Mouse (Mus musculus): Measurements from ENCODE around the gene Mgat3. TPM values are rescaled to one million over a fixed set of nuclear protein-coding genes. Genes with fewer than 3 reads are reported as not detected.

The Mgat3 gene
- polyA plus RNA-seq, 1 experiment from 2014 or later: 0.55 TPM

DNA sequence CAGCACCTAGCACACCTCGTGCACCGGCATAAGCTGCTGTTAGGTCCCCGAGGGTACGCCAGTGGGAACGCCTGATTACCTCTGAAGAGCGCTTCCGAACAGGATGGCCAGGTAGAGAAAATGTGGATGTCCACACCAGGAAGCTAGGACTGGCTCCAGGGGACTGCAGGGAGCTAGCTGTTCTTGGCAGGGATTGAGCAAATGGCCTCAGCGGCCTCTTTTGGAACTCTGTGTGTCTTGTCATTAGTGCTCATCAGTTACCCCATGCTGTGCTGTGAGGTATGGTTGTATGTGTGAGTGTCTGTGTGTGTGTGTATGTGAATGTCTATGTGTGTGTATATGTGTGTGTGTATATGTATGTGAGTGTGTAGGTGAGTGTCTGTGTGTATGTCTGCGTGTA, 1.8 kb downstream of the Mgat3 start:
- no peak overlapping the region for H3K27ac ChIP-seq (ENCODE audit: low read length)
- H3K27me3 ChIP-seq (ENCODE audit: control insufficient read depth, insufficient read depth, low read depth, low read length): peaks cover 54% of the 10 kb centered on the region
- H3K36me3 ChIP-seq (ENCODE audit: control insufficient read depth, insufficient read depth): no peaks in the 10 kb centered on the region
- H3K4me2 ChIP-seq (ENCODE audit: low read depth, low read length): no peak overlapping the region
- peaks cover 2% of the 10 kb centered on the region; the same call in 1 of the 2 replicates for H3K4me1 ChIP-seq (ENCODE audit: control insufficient read depth, low read depth, low read length)
- no peaks in the 10 kb centered on the region for H3K9me3 ChIP-seq (replicated peaks; ENCODE audit: control insufficient read depth, low read length)
- no peak overlapping the region for H3K9ac ChIP-seq (ENCODE audit: low read depth, low read length)
- 75% methylated on average over 9 of the region's 9 CpGs for WGBS (ENCODE audit: insufficient replicate concordance)
- H3K4me3 ChIP-seq (ENCODE audit: low read depth, low read length): no peak overlapping the region
- ATAC-seq (ENCODE audit: low read depth): no peak

DNA sequence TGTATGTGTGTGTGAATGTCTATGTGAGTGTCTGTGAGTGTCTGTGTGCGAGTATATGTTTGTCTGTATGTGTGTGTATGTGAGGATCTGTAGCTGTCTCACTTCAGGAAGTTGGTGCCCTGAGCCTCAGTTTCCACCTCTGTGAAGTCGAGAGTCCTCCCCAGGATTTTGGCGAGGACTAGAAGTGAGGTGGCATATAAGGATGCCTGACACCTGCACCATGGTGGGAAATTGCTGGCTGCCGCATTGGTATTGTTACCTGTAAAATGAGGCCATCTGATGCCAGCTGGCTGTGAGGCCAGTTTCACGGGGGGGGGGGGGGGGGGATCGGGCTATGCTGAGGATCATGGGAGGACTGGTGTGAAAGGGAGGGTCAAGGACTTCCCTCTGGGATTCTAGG, 2.2 kb downstream of the Mgat3 start:
- WGBS (ENCODE audit: insufficient replicate concordance): 66% methylated on average over 4 of the region's 6 CpGs
- no peaks in the 10 kb centered on the region for H3K36me3 ChIP-seq (ENCODE audit: control insufficient read depth, insufficient read depth)
- peaks cover 54% of the 10 kb centered on the region for H3K27me3 ChIP-seq (ENCODE audit: control insufficient read depth, insufficient read depth, low read depth, low read length)
- no peak overlapping the region for H3K4me3 ChIP-seq (ENCODE audit: low read depth, low read length)
- H3K27ac ChIP-seq (ENCODE audit: low read length): no peak overlapping the region
- H3K4me1 ChIP-seq (ENCODE audit: control insufficient read depth, low read depth, low read length): peaks cover 2% of the 10 kb centered on the region; the same call in 1 of the 2 replicates
- H3K4me2 ChIP-seq (ENCODE audit: low read depth, low read length): no peak overlapping the region
- H3K9me3 ChIP-seq (replicated peaks; ENCODE audit: control insufficient read depth, low read length): no peaks in the 10 kb centered on the region
- ATAC-seq (ENCODE audit: low read depth): no peak
- no peak overlapping the region for H3K9ac ChIP-seq (ENCODE audit: low read depth, low read length)

DNA sequence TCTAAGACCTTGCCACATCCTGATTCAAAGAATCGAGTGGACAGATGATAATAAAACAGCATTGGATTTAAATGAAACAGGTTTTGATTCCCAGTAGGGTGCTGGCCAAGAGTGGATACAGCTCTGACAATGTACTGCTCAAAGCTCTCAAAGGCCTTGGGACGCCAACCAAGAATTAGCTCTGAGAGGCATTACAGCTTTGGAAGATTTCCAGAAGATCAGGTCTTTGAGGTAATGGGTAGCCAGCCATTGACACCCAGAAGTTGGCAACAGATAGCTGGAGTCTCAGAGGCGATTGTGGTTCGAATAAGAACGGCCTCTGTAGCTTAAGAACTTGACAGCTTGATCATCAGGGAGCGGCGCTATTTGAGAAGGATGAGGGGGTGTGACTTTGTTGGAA, 8.0 kb downstream of the Mgat3 start:
- no peaks in the 10 kb centered on the region; the same call in 1 of the 2 replicates for H3K27me3 ChIP-seq (ENCODE audit: control insufficient read depth, insufficient read depth, low read depth, low read length)
- peaks cover 13% of the 10 kb centered on the region for H3K4me1 ChIP-seq (ENCODE audit: control insufficient read depth, low read depth, low read length)
- no peak for ATAC-seq (ENCODE audit: low read depth)
- no peak overlapping the region for H3K4me2 ChIP-seq (ENCODE audit: low read depth, low read length)
- WGBS (ENCODE audit: insufficient replicate concordance): 75% methylated on average over 7 of the region's 7 CpGs
- no peaks in the 10 kb centered on the region for H3K9me3 ChIP-seq (replicated peaks; ENCODE audit: control insufficient read depth, low read length)
- 0 out of 2 replicates have a peak overlapping the region, but pooled peaks have one; percentile 25 for H3K27ac ChIP-seq (ENCODE audit: low read length)
- no peak overlapping the region for H3K9ac ChIP-seq (ENCODE audit: low read depth, low read length)
- no peaks in the 10 kb centered on the region for H3K36me3 ChIP-seq (ENCODE audit: control insufficient read depth, insufficient read depth)
- H3K4me3 ChIP-seq (ENCODE audit: low read depth, low read length): no peak overlapping the region

DNA sequence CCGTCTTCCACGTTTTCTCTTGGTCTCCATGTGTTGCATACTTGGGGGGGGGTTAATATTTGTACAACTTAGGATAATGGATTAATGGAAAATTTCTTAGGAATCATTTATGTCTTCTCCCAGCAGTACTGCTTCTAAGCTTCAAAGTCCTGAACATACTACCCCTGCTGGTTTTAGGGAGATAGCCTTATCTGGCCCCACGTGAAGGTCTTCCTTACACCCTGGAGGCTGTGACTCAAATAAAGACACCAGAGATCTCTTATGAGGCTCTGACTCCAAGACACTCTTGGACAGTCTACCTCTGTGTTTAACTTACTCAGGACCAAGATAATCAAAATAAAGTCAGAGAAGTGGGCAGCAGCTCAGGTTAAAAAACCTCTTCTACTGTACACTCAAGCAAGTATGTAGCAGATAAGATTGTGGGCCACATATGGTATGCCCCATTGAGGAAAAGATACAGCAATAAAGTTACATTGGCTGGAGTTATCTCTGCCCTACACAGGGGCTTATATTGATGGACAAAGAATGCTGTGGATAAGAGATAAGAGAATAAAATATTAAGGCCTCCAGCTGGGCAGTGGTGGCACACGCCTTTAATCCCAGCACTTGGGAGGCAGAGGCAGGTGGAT, 8.7 kb downstream of the Mgat3 start:
- Histone ChIP-seq H3K4me1 (ENCODE audit: control insufficient read depth, low read depth, low read length) (peaks cover 13% of the 10 kb centered on the region), H3K27me3 (ENCODE audit: control insufficient read depth, insufficient read depth, low read depth, low read length) (no peaks in the 10 kb centered on the region), H3K9me3 (replicated peaks; ENCODE audit: control insufficient read depth, low read length) (no peaks in the 10 kb centered on the region), H3K4me2 (ENCODE audit: low read depth, low read length) (no peak overlapping the region), H3K9ac (ENCODE audit: low read depth, low read length) (no peak overlapping the region), H3K36me3 (ENCODE audit: control insufficient read depth, insufficient read depth) (no peaks in the 10 kb centered on the region), H3K4me3 (ENCODE audit: low read depth, low read length) (no peak overlapping the region), H3K27ac (ENCODE audit: low read length) (peak overlapping the region; percentile 51; the same call in 1 of the 2 replicates)
- ATAC-seq (ENCODE audit: low read depth): peak; percentile 88
- WGBS (ENCODE audit: insufficient replicate concordance): 61% methylated on average over 4 of the region's 4 CpGs

DNA sequence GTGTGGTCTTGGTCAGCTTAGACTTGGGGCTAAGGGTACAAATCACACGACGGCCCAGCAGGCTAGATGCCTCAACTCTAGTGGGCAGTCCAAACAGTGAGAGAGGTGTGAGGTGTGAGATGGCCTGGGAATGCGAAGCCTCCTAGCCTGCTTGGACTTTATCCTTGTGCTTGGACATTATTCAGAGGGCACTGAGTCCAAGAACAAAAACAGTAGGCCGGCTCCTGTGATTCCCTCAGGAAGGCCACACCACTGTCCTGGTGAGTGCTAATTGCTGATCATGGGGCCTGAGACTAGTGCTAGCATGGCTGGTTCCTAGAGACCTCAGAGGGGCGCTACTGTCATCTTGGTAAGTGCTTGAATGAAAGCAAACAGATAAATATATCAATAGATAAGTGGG, 15.4 kb downstream of the Mgat3 start:
- WGBS (ENCODE audit: insufficient replicate concordance): 53% methylated on average over 5 of the region's 5 CpGs
- Histone ChIP-seq H3K4me3 (ENCODE audit: low read depth, low read length) (no peak overlapping the region), H3K36me3 (ENCODE audit: control insufficient read depth, insufficient read depth) (no peaks in the 10 kb centered on the region), H3K9ac (ENCODE audit: low read depth, low read length) (no peak overlapping the region), H3K27ac (ENCODE audit: low read length) (no peak overlapping the region), H3K27me3 (ENCODE audit: control insufficient read depth, insufficient read depth, low read depth, low read length) (no peaks in the 10 kb centered on the region), H3K4me1 (ENCODE audit: control insufficient read depth, low read depth, low read length) (peaks cover 9% of the 10 kb centered on the region), H3K9me3 (replicated peaks; ENCODE audit: control insufficient read depth, low read length) (no peaks in the 10 kb centered on the region), H3K4me2 (ENCODE audit: low read depth, low read length) (no peak overlapping the region)
- ATAC-seq (ENCODE audit: low read depth): no peak

DNA sequence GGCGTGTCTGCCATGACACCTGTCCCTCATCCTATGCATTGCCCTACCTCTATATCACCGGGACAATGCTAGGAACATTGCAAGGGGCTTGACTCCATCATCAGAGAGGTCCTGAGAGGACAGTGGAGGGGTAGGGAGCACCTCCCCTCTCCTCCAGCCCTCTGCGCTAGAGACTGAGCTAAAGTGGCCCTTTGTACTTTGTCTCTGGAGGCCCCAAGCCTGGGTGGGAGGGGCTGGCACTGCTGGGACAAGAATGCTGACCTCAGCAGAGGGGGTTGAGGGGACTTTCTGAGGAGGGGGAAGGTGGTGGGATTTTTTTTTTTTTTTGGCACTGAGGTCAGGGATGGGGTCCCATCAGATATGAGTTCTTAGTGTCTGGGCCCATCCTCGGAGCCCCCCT, 16.6 kb downstream of the Mgat3 start:
- Histone ChIP-seq H3K9ac (ENCODE audit: low read depth, low read length) (no peak overlapping the region), H3K4me2 (ENCODE audit: low read depth, low read length) (no peak overlapping the region), H3K27ac (ENCODE audit: low read length) (no peak overlapping the region), H3K4me1 (ENCODE audit: control insufficient read depth, low read depth, low read length) (peaks cover 9% of the 10 kb centered on the region), H3K4me3 (ENCODE audit: low read depth, low read length) (no peak overlapping the region), H3K27me3 (ENCODE audit: control insufficient read depth, insufficient read depth, low read depth, low read length) (no peaks in the 10 kb centered on the region), H3K9me3 (replicated peaks; ENCODE audit: control insufficient read depth, low read length) (no peaks in the 10 kb centered on the region), H3K36me3 (ENCODE audit: control insufficient read depth, insufficient read depth) (no peaks in the 10 kb centered on the region)
- peak; percentile 45; the same call in 1 of the 2 replicates for ATAC-seq (ENCODE audit: low read depth)
- 64% methylated on average over 4 of the region's 4 CpGs for WGBS (ENCODE audit: insufficient replicate concordance)

DNA sequence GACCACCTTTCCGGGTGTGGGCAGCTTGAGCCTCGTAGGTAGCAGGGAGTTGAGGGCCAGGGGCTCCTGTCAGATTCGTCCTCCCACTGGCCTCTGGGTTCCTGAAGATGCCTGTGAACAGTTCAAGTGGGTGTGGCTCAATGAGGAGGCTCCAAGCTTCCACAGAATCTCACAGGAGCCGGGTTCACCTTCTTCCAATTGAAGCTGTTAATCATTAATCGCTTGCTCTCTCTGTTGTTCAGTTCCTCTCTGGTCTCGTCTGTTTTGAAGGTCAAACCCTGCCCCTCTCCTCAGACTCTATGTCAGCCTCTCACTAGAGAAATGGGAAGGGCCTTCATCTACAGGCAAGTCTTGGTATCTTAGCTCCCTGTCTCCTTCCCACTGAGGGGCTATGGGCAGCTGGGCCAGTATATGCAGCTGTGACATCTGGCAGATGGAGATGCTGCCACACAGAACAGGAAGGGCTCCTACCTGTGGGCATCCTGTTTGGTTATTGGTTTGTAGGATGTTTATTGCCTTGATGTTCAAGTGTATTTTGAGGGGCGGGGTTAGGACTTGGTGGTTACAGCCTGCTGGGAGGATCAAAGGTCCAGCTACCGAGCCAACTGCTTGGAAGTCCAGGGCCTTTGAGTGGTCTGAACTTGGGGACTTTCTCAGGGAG, 18.2 kb downstream of the Mgat3 start:
- ATAC-seq (ENCODE audit: low read depth): no peak
- 39% methylated on average over 8 of the region's 8 CpGs for WGBS (ENCODE audit: insufficient replicate concordance)

DNA sequence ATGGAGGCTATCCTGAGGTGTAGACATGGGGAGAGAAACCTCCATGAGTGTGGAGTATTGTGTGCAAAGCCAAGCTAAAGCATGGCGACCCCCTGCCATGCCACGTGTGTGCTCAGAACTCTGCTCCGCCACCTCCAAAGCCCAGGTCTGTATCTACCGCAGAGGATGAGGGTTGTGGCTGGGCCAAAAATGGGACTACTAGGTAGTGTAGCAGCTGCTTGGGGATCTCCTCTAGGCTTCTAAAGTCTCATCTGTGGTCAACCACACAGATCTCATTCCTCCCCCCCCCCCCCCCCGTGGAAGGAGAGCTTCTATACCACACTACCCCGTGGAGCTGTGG, 18.7 kb downstream of the Mgat3 start:
- Histone ChIP-seq H3K36me3 (ENCODE audit: control insufficient read depth, insufficient read depth) (no peaks in the 10 kb centered on the region), H3K4me2 (ENCODE audit: low read depth, low read length) (no peak overlapping the region), H3K9me3 (replicated peaks; ENCODE audit: control insufficient read depth, low read length) (no peaks in the 10 kb centered on the region), H3K27ac (ENCODE audit: low read length) (no peak overlapping the region), H3K27me3 (ENCODE audit: control insufficient read depth, insufficient read depth, low read depth, low read length) (no peaks in the 10 kb centered on the region), H3K4me1 (ENCODE audit: control insufficient read depth, low read depth, low read length) (peaks cover 7% of the 10 kb centered on the region), H3K4me3 (ENCODE audit: low read depth, low read length) (no peak overlapping the region), H3K9ac (ENCODE audit: low read depth, low read length) (no peak overlapping the region)
- 58% methylated on average over 6 of the region's 6 CpGs for WGBS (ENCODE audit: insufficient replicate concordance)
- no peak for ATAC-seq (ENCODE audit: low read depth)

More for the DNA sequence above, 18.2 kb downstream of the Mgat3 start:
- H3K4me2 ChIP-seq (ENCODE audit: low read depth, low read length): no peak overlapping the region
- no peaks in the 10 kb centered on the region for H3K27me3 ChIP-seq (ENCODE audit: control insufficient read depth, insufficient read depth, low read depth, low read length)
- no peak overlapping the region for H3K4me3 ChIP-seq (ENCODE audit: low read depth, low read length)
- H3K9ac ChIP-seq (ENCODE audit: low read depth, low read length): no peak overlapping the region
- no peaks in the 10 kb centered on the region for H3K9me3 ChIP-seq (replicated peaks; ENCODE audit: control insufficient read depth, low read length)
- H3K27ac ChIP-seq (ENCODE audit: low read length): no peak overlapping the region
- peaks cover 7% of the 10 kb centered on the region for H3K4me1 ChIP-seq (ENCODE audit: control insufficient read depth, low read depth, low read length)
- no peaks in the 10 kb centered on the region for H3K36me3 ChIP-seq (ENCODE audit: control insufficient read depth, insufficient read depth)

DNA sequence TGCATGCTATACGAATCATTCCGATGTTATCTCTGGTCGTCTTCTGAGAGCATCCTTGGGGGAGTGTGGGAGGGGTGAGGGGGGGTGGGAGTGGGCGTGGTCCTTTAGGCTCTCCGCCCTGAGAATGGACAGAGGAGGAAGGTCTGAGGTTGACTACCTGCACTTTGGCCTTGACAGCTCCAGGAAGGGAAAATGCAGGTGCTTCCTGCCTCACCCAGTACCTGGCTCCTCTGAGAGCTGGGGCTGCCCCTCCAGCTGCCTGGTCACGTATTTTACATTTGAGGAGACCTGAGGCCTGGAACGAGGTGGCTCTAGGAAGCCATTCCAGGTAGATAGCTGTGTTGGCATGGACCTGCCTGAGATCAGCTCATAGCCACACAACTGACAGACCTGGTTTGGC, 19.3 kb downstream of the Mgat3 start:
- Histone ChIP-seq H3K27ac (ENCODE audit: low read length) (no peak overlapping the region), H3K27me3 (ENCODE audit: control insufficient read depth, insufficient read depth, low read depth, low read length) (no peaks in the 10 kb centered on the region), H3K9me3 (replicated peaks; ENCODE audit: control insufficient read depth, low read length) (no peaks in the 10 kb centered on the region), H3K36me3 (ENCODE audit: control insufficient read depth, insufficient read depth) (no peaks in the 10 kb centered on the region), H3K9ac (ENCODE audit: low read depth, low read length) (no peak overlapping the region), H3K4me1 (ENCODE audit: control insufficient read depth, low read depth, low read length) (peaks cover 7% of the 10 kb centered on the region), H3K4me3 (ENCODE audit: low read depth, low read length) (no peak overlapping the region), H3K4me2 (ENCODE audit: low read depth, low read length) (no peak overlapping the region)
- ATAC-seq (ENCODE audit: low read depth): no peak
- whole genome bisulfite sequencing (ENCODE audit: insufficient replicate concordance): 51% methylated on average over 7 of the region's 7 CpGs
